Mouse (Mus musculus) left cerebral cortex, adult 8-10 months (tissue): ENCODE measurements at regions not wholly inside any gene's neighbourhood (a gene's known extent, or its start where the extent isn't known, plus 50 kb on each side); places are given as distances from the start of the nearest gene placed in this dataset.
A peak's percentile ranks its signal among the peaks of the same experiment; 100 is the strongest.

Source experiments
- DNase-seq, 2 experiments: peaks; one replicate each; pipeline ENCODE4 v3.0.0; 2022; ENCODE audit warnings: low spot score in 2 of 2

GRCm38 (mm10) chrX:166725761-166726503, 140.4 kb upstream of the Egfl6 start:
- no peak for DNase-seq

- DNase-seq: no peak
These were observed 132.6 kb upstream of the Egfl6 start for GRCm38 (mm10) chrX:166718075-166718474.

GRCm38 (mm10) chrX:166709306-166709705, 123.8 kb upstream of the Egfl6 start:
- DNase-seq: no peak

GRCm38 (mm10) chrX:166708106-166708505, 122.6 kb upstream of the Egfl6 start:
- DNase-seq: no peak

- no peak for DNase-seq
These were observed 121.5 kb upstream of the Egfl6 start for GRCm38 (mm10) chrX:166707029-166707428.

- DNase-seq: peak in 1 of 2 experiments; percentile 15
These were observed 118.8 kb upstream of the Egfl6 start for GRCm38 (mm10) chrX:166704311-166704710.

- DNase-seq: no peak
These were observed 108.7 kb upstream of the Egfl6 start for GRCm38 (mm10) chrX:166694219-166694618.

GRCm38 (mm10) chrX:166688779-166689178, 103.3 kb upstream of the Egfl6 start:
- no peak for DNase-seq

- DNase-seq: no peak
These were observed 87.9 kb upstream of the Egfl6 start for GRCm38 (mm10) chrX:166673404-166673803.

- DNase-seq: no peak
These were observed 87.1 kb upstream of the Egfl6 start for GRCm38 (mm10) chrX:166672617-166673016.

- no peak for DNase-seq
These were observed 86.3 kb upstream of the Egfl6 start for GRCm38 (mm10) chrX:166671853-166672252.

- DNase-seq: no peak
These were observed 80.8 kb upstream of the Egfl6 start for GRCm38 (mm10) chrX:166666304-166666703.

- peak in 1 of 2 experiments; percentile 46 for DNase-seq
These were observed 76.3 kb upstream of the Egfl6 start for GRCm38 (mm10) chrX:166661808-166662207.

- peak; percentile 29 to 30 for DNase-seq
These were observed 75.7 kb upstream of the Egfl6 start for GRCm38 (mm10) chrX:166661043-166661718.

- peak in 1 of 2 experiments; percentile 13 for DNase-seq
These were observed 75.2 kb upstream of the Egfl6 start for GRCm38 (mm10) chrX:166660715-166661042.

GRCm38 (mm10) chrX:166652400-166652799, 66.9 kb upstream of the Egfl6 start:
- no peak for DNase-seq

- DNase-seq: no peak
These were observed 60.2 kb upstream of the Egfl6 start for GRCm38 (mm10) chrX:166645713-166646112.

- DNase-seq: no peak
These were observed 55.7 kb upstream of the Egfl6 start for GRCm38 (mm10) chrX:166641256-166641655.

GRCm38 (mm10) chrX:166640258-166640657, 54.7 kb upstream of the Egfl6 start:
- DNase-seq: no peak
